Mouse (Mus musculus) gastrocnemius, postnatal 10 days (tissue): ENCODE measurements around the gene Foxn3. TPM values are rescaled to one million over a fixed set of nuclear protein-coding genes. Genes with fewer than 3 reads are reported as not detected.

Experiments
- DNase-seq: peaks from one replicate; pipeline ENCODE4 v3.0.0; 2021; ENCODE audit warnings: mixed read lengths
- total RNA-seq, 2 experiments: library from RNA; stranded (reverse); gene quantifications; 2 replicates each; pipeline ENCODE4 v1.2.3; 2021

Gene Foxn3
- total RNA-seq, 2 experiments from 2014 or later, result 227 to 232 TPM

GRCm38 (mm10) chr12:99162639-99163341 lies 400.6 kb downstream of the Foxn3 start:
- DNase-seq, result no peak

- DNase-seq, result no peak
These were observed 401.2 kb downstream of the Foxn3 start for GRCm38 (mm10) chr12:99162188-99162587.

GRCm38 (mm10) chr12:99160061-99160460 lies 403.3 kb downstream of the Foxn3 start:
- DNase-seq, result peak; percentile 23

- no peak for DNase-seq
These were observed 407.5 kb downstream of the Foxn3 start for GRCm38 (mm10) chr12:99155904-99156303.

GRCm38 (mm10) chr12:99154230-99154629 lies 409.2 kb downstream of the Foxn3 start:
- no peak for DNase-seq

GRCm38 (mm10) chr12:99153664-99154063 lies 409.7 kb downstream of the Foxn3 start:
- DNase-seq, result no peak

GRCm38 (mm10) chr12:99150126-99150525 lies 413.3 kb downstream of the Foxn3 start:
- DNase-seq, result peak; percentile 72

- no peak for DNase-seq
These were observed 414.2 kb downstream of the Foxn3 start for GRCm38 (mm10) chr12:99149193-99149592.
